Mouse (Mus musculus) erythroid progenitor cell, adult 5-6 weeks (primary cell): ENCODE results near the gene Fbf1. TPM values are rescaled to one million over a fixed set of nuclear protein-coding genes. Genes with fewer than 3 reads are reported as not detected.
"Not testable (repeated sequence)": the region's sequence is repeated elsewhere in the genome, so short reads cannot be mapped to it uniquely, and the experiment has no call there.

Experiments used
- ATAC-seq: replicated peaks from 2 replicates; pipeline ENCODE4 v1.8.0; 2016; ENCODE audit warnings: moderate number of reproducible peaks, mild to moderate bottlenecking, moderate TSS enrichment, inconsistent platforms; ENCODE audit not compliant: poor library complexity, low FRiP score, severe bottlenecking
- total RNA-seq, 2 experiments: library from RNA; stranded (forward) in 1 of 2; stranded (reverse) in 1 of 2; fragments of 150-400 nt in 1 of 2; fragments of 186-747, 209-891 nt in 1 of 2; gene quantifications; 2 replicates each; pipeline versions ENCODE4 v1.2.3 to v1.2.4; 2015 to 2017; ENCODE audit warnings: low replicate concordance in 2 of 2

Fbf1 gene
- total RNA-seq, 2 experiments from 2014 or later: 27.5 to 32.7 TPM

DNA sequence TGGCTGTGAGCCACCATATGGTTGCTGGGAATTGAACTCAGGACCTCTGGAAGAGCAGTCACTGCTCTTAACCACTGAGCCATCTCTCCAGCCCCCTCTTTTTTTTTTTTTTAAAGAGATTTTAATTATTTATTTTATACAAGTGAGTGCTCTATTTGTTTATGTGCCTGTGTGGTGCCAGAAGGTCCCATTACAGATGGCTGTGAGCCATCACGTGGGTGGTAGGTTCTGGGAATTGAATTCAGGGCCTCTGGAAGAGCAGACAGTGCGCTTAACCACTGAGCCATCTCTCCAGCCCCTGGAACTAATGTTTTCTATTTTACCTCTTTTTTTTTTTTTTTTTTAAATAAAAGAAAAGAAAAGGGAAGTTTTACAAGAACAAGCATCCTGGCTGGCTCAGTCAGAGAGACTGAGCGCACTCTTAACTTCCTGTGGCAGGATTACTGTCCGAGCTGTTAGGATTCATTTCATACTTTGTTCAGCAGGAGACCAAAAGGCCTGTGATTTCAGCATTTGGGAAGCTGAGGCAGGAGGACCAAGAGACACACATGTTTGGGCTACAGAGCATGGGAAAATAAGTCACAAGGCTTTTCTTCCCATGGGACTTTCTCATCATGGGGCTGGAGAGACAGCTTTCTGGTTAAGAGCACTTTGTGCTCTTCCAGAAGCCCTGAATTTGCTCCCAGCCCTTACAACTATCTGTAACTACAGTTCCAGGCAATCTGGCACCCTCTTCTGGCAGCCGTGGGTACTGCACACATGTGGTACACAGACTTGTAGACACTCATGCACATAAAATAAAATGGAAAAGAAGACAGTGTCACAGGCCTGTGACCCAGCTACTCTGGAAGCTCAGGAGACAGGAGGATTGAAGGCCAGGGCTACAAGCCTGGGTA is 71.5 kb downstream of the Fbf1 start:
- ATAC-seq: no peak

DNA sequence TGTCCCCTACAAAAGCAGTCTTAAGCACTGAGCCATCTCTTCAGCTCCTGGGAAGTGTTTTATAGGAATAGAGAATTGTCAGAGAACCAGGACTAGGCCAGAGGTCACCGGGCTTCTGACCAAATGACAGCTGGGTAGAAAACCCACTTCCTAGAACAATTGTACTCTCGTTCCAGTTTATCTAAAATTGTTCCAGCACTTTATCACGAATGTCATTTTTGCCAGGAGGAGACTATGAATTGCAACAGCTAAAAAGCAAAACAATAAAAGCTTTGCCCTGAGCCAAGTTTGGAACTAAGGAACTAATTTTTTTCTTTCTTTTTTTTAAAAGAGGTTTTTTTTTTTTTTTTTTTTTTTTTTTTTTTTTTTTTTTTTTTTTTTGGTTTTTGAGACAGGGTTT is 72.4 kb downstream of the Fbf1 start:
- no peak for ATAC-seq

GRCm38 (mm10) chr11:116093771-116094565 is 74.0 kb downstream of the Fbf1 start:
- ATAC-seq: no peak

DNA sequence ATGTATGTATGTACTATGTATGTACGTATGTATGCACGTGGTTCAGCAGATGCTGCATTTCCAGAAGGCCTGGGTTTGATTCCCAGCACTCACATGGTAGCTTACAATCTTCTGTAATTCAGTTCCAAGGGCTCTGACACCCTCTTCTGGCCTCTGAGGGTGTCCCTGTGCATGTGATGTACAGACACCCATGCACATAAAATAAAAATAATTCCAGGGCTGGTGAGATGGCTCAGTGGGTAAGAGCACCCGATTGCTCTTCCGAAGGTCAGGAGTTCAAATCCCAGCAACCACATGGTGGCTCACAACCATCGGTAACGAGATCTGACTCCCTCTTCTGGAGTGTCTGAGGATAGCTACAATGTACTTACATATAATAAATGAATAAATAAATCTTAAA is 75.0 kb downstream of the Fbf1 start:
- not testable (repeated sequence) for ATAC-seq

Other genes starting within 250 kb of the Fbf1 start
- 16.6 and 17.6 TPM in 2 replicates for gene Sap30bp, start 234.9 kb downstream of the Fbf1 start, total RNA-seq (2015; ENCODE audit: low replicate concordance)
- gene Sap30bp, start 234.9 kb downstream of the Fbf1 start, total RNA-seq (2017; ENCODE audit: low replicate concordance): 224 and 296 TPM in 2 replicates
- 16.3 and 17.7 TPM in 2 replicates for gene Recql5, start 234.7 kb downstream of the Fbf1 start, total RNA-seq (2015; ENCODE audit: low replicate concordance)
- gene Recql5, start 234.7 kb downstream of the Fbf1 start, total RNA-seq (2017; ENCODE audit: low replicate concordance): 13.8 and 33.5 TPM in 2 replicates
- gene Itgb4, start 193.5 kb downstream of the Fbf1 start, total RNA-seq (2015; ENCODE audit: low replicate concordance): not detected in 2 replicates
- gene Itgb4, start 193.5 kb downstream of the Fbf1 start, total RNA-seq (2017; ENCODE audit: low replicate concordance): not detected in 2 replicates
- 3.4 TPM in 1 of 2 replicates, not detected in the other for gene Galk1, start 155.4 kb downstream of the Fbf1 start, total RNA-seq (2015; ENCODE audit: low replicate concordance)
- 1.3 and 5.1 TPM in 2 replicates for gene Galk1, start 155.4 kb downstream of the Fbf1 start, total RNA-seq (2017; ENCODE audit: low replicate concordance)
- gene H3f3b, start 140.2 kb downstream of the Fbf1 start, total RNA-seq (2015; ENCODE audit: low replicate concordance): 711 and 715 TPM in 2 replicates
- 555 and 685 TPM in 2 replicates for gene H3f3b, start 140.2 kb downstream of the Fbf1 start, total RNA-seq (2017; ENCODE audit: low replicate concordance)
- gene Unk, start 137.8 kb downstream of the Fbf1 start, total RNA-seq (2015; ENCODE audit: low replicate concordance): 12.2 and 15.1 TPM in 2 replicates
- gene Unk, start 137.8 kb downstream of the Fbf1 start, total RNA-seq (2017; ENCODE audit: low replicate concordance): 24.3 and 29.4 TPM in 2 replicates
- gene Unc13d, start 90.2 kb downstream of the Fbf1 start, total RNA-seq (2015; ENCODE audit: low replicate concordance): 2.5 and 6.5 TPM in 2 replicates
- 1.9 and 2.1 TPM in 2 replicates for gene Unc13d, start 90.2 kb downstream of the Fbf1 start, total RNA-seq (2017; ENCODE audit: low replicate concordance)
- gene Wbp2, start 81.2 kb downstream of the Fbf1 start, total RNA-seq (2015; ENCODE audit: low replicate concordance): 114 and 127 TPM in 2 replicates
- 43.8 and 56.9 TPM in 2 replicates for gene Wbp2, start 81.2 kb downstream of the Fbf1 start, total RNA-seq (2017; ENCODE audit: low replicate concordance)
- gene Trim47, start 41.0 kb downstream of the Fbf1 start, total RNA-seq (2015; ENCODE audit: low replicate concordance): 2.5 TPM in 1 of 2 replicates, not detected in the other
- 0.90 TPM in 1 of 2 replicates, not detected in the other for gene Trim47, start 41.0 kb downstream of the Fbf1 start, total RNA-seq (2017; ENCODE audit: low replicate concordance)
- gene Trim65, start 37.0 kb downstream of the Fbf1 start, total RNA-seq (2015; ENCODE audit: low replicate concordance): 4.0 and 4.6 TPM in 2 replicates
- gene Trim65, start 37.0 kb downstream of the Fbf1 start, total RNA-seq (2017; ENCODE audit: low replicate concordance): 0.30 and 1.4 TPM in 2 replicates
- 9.2 and 16.9 TPM in 2 replicates for gene Mrpl38, start 29.3 kb downstream of the Fbf1 start, total RNA-seq (2015; ENCODE audit: low replicate concordance)
- gene Mrpl38, start 29.3 kb downstream of the Fbf1 start, total RNA-seq (2017; ENCODE audit: low replicate concordance): 5.3 and 8.5 TPM in 2 replicates
- 11.2 and 19.3 TPM in 2 replicates for gene Ten1, start 30.7 kb upstream of the Fbf1 start, total RNA-seq (2015; ENCODE audit: low replicate concordance)
- 3.0 and 3.7 TPM in 2 replicates for gene Ten1, start 30.7 kb upstream of the Fbf1 start, total RNA-seq (2017; ENCODE audit: low replicate concordance)
- 15.5 and 18.4 TPM in 2 replicates for gene Acox1, start 30.9 kb upstream of the Fbf1 start, total RNA-seq (2015; ENCODE audit: low replicate concordance)
- gene Acox1, start 30.9 kb upstream of the Fbf1 start, total RNA-seq (2017; ENCODE audit: low replicate concordance): 6.4 and 20.5 TPM in 2 replicates
- not detected in 2 replicates for gene Evpl, start 69.9 kb upstream of the Fbf1 start, total RNA-seq (2015; ENCODE audit: low replicate concordance)
- gene Evpl, start 69.9 kb upstream of the Fbf1 start, total RNA-seq (2017; ENCODE audit: low replicate concordance): not detected in 2 replicates
- gene Srp68, start 106.1 kb upstream of the Fbf1 start, total RNA-seq (2015; ENCODE audit: low replicate concordance): 13.7 and 18.9 TPM in 2 replicates
- gene Srp68, start 106.1 kb upstream of the Fbf1 start, total RNA-seq (2017; ENCODE audit: low replicate concordance): 18.2 and 21.3 TPM in 2 replicates
- gene Galr2, start 112.8 kb upstream of the Fbf1 start, total RNA-seq (2015; ENCODE audit: low replicate concordance): not detected in 2 replicates
- not detected in 2 replicates for gene Galr2, start 112.8 kb upstream of the Fbf1 start, total RNA-seq (2017; ENCODE audit: low replicate concordance)
- 7.6 and 8.4 TPM in 2 replicates for gene Exoc7, start 139.1 kb upstream of the Fbf1 start, total RNA-seq (2015; ENCODE audit: low replicate concordance)
- 7.4 and 57.7 TPM in 2 replicates for gene Exoc7, start 139.1 kb upstream of the Fbf1 start, total RNA-seq (2017; ENCODE audit: low replicate concordance)
- not detected in 2 replicates for gene Foxj1, start 167.2 kb upstream of the Fbf1 start, total RNA-seq (2015; ENCODE audit: low replicate concordance)
- 0.83 TPM in 1 of 2 replicates, not detected in the other for gene Foxj1, start 167.2 kb upstream of the Fbf1 start, total RNA-seq (2017; ENCODE audit: low replicate concordance)
- 5.8 and 11.7 TPM in 2 replicates for gene Rnf157, start 244.9 kb upstream of the Fbf1 start, total RNA-seq (2015; ENCODE audit: low replicate concordance)
- gene Rnf157, start 244.9 kb upstream of the Fbf1 start, total RNA-seq (2017; ENCODE audit: low replicate concordance): 9.2 and 9.8 TPM in 2 replicates